Mouse (Mus musculus) spleen, adult 2 months (tissue): ENCODE results near the gene Tmem185a. TPM values are rescaled to one million over a fixed set of nuclear protein-coding genes. Genes with fewer than 3 reads are reported as not detected.
"Not testable (repeated sequence)": the region's sequence is repeated elsewhere in the genome, so short reads cannot be mapped to it uniquely, and the experiment has no call there.

Experiments
- DNase-seq, 2 experiments: peaks; one replicate each; pipeline versions ENCODE4 v3.0.0 to v3.0.0-alpha.2; 2012 to 2021; ENCODE audit warnings: low spot score in 2 of 2, low read depth in 1 of 2
- H3K27ac ChIP-seq: fragments of 200-500 bp; 2 replicates; pipeline ENCODE4 v1.5.1; 2012; ENCODE audit warnings: low read length, inconsistent platforms; ENCODE audit not compliant: insufficient read depth
- H3K27me3 ChIP-seq: fragments of 200-500 bp; 2 replicates; pipeline ENCODE4 v1.6.1; 2012; ENCODE audit warnings: mild to moderate bottlenecking, moderate library complexity, low read length, inconsistent platforms; ENCODE audit not compliant: control insufficient read depth, insufficient read depth
- H3K36me3 ChIP-seq: fragments of 200-500 bp; 2 replicates; pipeline ENCODE4 v1.6.1; 2012; ENCODE audit warnings: mild to moderate bottlenecking, low read length, inconsistent platforms; ENCODE audit not compliant: control insufficient read depth, insufficient read depth
- H3K4me1 ChIP-seq: fragments of 200-500 bp; 2 replicates; pipeline ENCODE4 v1.6.1; 2011; ENCODE audit warnings: inconsistent platforms; ENCODE audit not compliant: control insufficient read depth, insufficient read depth, insufficient read length
- H3K4me3 ChIP-seq: fragments of 200-500 bp; 2 replicates; pipeline ENCODE4 v1.5.1; 2011; ENCODE audit warnings: mild to moderate bottlenecking, inconsistent platforms; ENCODE audit not compliant: insufficient read depth, insufficient read length; ENCODE audit errors: extremely low read depth
- CTCF ChIP-seq: fragments of 200-500 bp; IDR thresholded peaks from 2 replicates; pipeline ENCODE4 v1.5.1; 2011; ENCODE audit warnings: mild to moderate bottlenecking, inconsistent platforms; ENCODE audit not compliant: insufficient read depth, insufficient read length, insufficient replicate concordance; ENCODE audit errors: extremely low read depth
- POLR2A ChIP-seq: fragments of 200-500 bp; IDR thresholded peaks from 2 replicates; pipeline ENCODE4 v1.6.1; 2011; ENCODE audit warnings: low read depth, low read length, inconsistent platforms
- WGBS: fragments of 180-500 bp; shearing (Covaris S2); methylation state at CpG from one replicate; pipeline ENCODE4 v1.1.7; 2018; 5-methylcytosine and 5-hydroxymethylcytosine counted together
- polyA plus RNA-seq: library from polyadenylated mRNA; depleted of rRNA; stranded (reverse); fragments of >200 nt; gene quantifications from 2 replicates; pipeline ENCODE4 v1.2.3, GENCODE M21; 2012; rRNA removed

The Tmem185a gene
- polyA plus RNA-seq, 1 experiment, result 11.2 TPM

DNA sequence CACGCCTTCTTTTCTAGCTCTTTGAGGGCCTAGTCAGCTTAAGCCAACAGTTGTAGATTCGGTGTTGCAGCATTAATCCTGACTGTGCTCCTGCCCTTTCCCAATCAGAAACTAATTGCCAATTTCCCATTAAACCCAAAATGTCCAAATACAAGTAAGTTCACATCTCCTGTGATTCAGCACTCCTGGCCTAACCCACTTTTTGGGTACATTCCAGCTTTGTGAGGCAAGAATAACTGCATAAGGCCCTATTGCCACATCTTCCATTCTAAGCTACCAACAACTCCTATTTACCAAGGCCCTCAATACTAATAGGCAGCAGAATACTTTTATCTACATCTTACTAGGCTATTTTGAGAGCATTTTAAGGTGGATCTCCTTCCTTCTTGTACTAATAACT lies 11.5 kb downstream of the Tmem185a start:
- DNase-seq, result no peak
- Histone ChIP-seq H3K4me3 (no peak overlapping the region), H3K27ac (no peak overlapping the region), H3K27me3 (no peaks in the 10 kb centered on the region), H3K4me1 (no peaks in the 10 kb centered on the region), H3K36me3 (peaks cover 1% of the 10 kb centered on the region; the same call in 1 of the 2 replicates)
- 88% methylated on average over 2 of the region's 2 CpGs for WGBS
- no peak for TF ChIP-seq POLR2A
- no peak for TF ChIP-seq CTCF

DNA sequence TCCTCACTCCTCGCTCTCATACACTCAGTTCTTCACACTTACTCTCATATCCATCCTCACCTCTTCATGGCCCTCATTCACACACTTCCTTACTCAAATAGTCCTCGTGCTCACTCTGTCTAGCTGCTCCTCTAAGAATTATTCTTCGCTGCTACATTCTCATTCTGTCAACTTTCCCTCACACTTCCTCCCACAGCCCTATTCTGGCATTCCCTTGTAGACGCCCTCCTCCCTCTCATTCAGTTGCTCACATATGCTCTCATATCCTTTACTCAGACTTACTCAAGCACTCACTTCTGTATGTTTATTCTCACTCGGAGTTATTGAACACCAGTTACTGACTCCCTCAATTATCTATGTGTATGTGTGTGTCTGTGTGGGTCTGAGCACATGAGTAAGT lies 13.4 kb downstream of the Tmem185a start:
- no peak overlapping the region for H3K27ac ChIP-seq
- no peaks in the 10 kb centered on the region for H3K4me1 ChIP-seq
- no peak for DNase-seq
- H3K27me3 ChIP-seq, result no peaks in the 10 kb centered on the region
- H3K36me3 ChIP-seq, result peaks cover 1% of the 10 kb centered on the region; the same call in 1 of the 2 replicates
- whole genome bisulfite sequencing, result 85% methylated on average over 5 of the region's 5 CpGs
- TF ChIP-seq POLR2A (no peak), CTCF (no peak)
- no peak overlapping the region for H3K4me3 ChIP-seq

DNA sequence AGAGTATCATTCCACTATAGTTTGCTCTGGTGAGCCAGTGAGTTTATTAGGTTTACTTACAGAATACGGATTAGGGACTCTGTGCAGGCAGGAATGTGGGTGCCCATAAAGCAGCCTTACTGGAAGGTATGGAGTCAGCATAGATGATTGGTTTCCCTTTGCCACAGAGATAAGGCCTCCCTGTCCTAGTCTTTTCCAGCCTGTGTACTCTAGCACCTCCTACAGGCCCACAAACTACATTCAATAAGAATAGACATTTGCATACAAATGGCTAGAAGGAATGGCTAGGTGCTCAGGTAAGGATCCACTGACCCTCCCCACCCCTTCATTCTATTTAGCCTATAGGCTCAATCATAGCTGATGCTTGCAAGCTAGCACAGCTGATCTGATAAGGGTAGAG lies 24.6 kb downstream of the Tmem185a start:
- H3K4me3 ChIP-seq, H3K4me1 ChIP-seq, H3K27ac ChIP-seq, H3K36me3 ChIP-seq, H3K27me3 ChIP-seq, DNase-seq: not testable (repeated sequence)
- WGBS, result no CpG with 5 or more reads among the region's 1 CpGs

DNA sequence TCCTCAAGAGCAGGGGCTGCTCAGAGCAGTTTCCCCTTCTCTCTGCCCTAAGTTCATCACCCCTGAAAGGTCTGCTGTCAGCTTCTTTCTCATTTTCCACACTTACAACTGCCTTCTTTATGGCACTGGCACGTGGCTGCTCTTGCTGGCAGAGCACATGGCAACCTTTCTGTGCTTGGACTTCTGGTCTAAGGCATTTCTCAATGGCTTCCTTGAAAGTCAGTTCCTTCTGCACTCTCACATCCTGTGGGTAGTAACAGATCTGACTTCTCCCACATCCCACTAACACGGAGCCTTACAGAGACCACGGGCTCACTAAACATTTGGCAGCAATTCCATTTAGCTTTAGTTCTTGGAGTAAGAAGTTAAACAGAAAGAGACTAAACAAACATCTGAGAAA lies 51.5 kb downstream of the Tmem185a start:
- not testable (repeated sequence) for H3K4me3 ChIP-seq, H3K4me1 ChIP-seq, H3K27me3 ChIP-seq, H3K36me3 ChIP-seq, DNase-seq, H3K27ac ChIP-seq
- WGBS, result 30% methylated on average over 3 of the region's 3 CpGs

Other genes starting within 250 kb of the Tmem185a start
- 13.4 and 14.1 TPM in 2 replicates for gene Ids, start 112.1 kb downstream of the Tmem185a start, polyA plus RNA-seq
- 2.3 and 3.0 TPM in 2 replicates for gene 1110012L19Rik, start 91.3 kb downstream of the Tmem185a start, polyA plus RNA-seq